Mouse (Mus musculus) heart, embryonic 13.5 days (tissue): ENCODE results near the gene Mark1. TPM values are rescaled to one million over a fixed set of nuclear protein-coding genes. Genes with fewer than 3 reads are reported as not detected.

Experiments
- ATAC-seq: fragments of 200-750 bp; cut with Nextera tagmentation; 2 replicates; pipeline ENCODE4 v1.8.0; 2017; ENCODE audit warnings: moderate TSS enrichment; ENCODE audit not compliant: insufficient number of reproducible peaks, low FRiP score, low TSS enrichment; ENCODE audit errors: extremely low read depth
- H3K27ac ChIP-seq: fragments of 300-500 bp; sonication (generic); replicated peaks from 2 replicates; pipeline ENCODE4 v1.5.1; 2015; ENCODE audit warnings: moderate library complexity, mild to moderate bottlenecking, inconsistent platforms
- H3K27me3 ChIP-seq: fragments of 300-500 bp; sonication (generic); replicated peaks from 2 replicates; pipeline ENCODE4 v1.6.1; 2015; ENCODE audit warnings: mild to moderate bottlenecking, inconsistent platforms
- H3K36me3 ChIP-seq: fragments of 300-500 bp; sonication (generic); 2 replicates; pipeline ENCODE4 v1.6.1; 2015; ENCODE audit warnings: mild to moderate bottlenecking, inconsistent platforms
- H3K4me1 ChIP-seq: fragments of 300-500 bp; sonication (generic); 2 replicates; pipeline ENCODE4 v1.6.1; 2015; ENCODE audit warnings: inconsistent platforms
- H3K4me2 ChIP-seq: fragments of 300-500 bp; sonication (generic); 2 replicates; pipeline ENCODE4 v1.6.1; 2015; ENCODE audit warnings: inconsistent platforms, mild to moderate bottlenecking, moderate library complexity
- H3K4me3 ChIP-seq: fragments of 300-500 bp; sonication (generic); 2 replicates; pipeline ENCODE4 v1.5.1; 2015; ENCODE audit warnings: moderate library complexity, mild to moderate bottlenecking, inconsistent platforms
- H3K9ac ChIP-seq: fragments of 300-500 bp; sonication (generic); 2 replicates; pipeline ENCODE4 v1.6.1; 2015; ENCODE audit warnings: inconsistent platforms, mild to moderate bottlenecking, moderate library complexity
- H3K9me3 ChIP-seq: fragments of 300-500 bp; sonication (generic); 2 replicates; pipeline ENCODE4 v1.6.1; 2016; ENCODE audit warnings: inconsistent platforms
- WGBS: fragments of 180-500 bp; shearing (Covaris S2); methylation state at CpG from one replicate; pipeline ENCODE4 v1.1.7; 2015; ENCODE audit warnings: mixed read lengths; 5-methylcytosine and 5-hydroxymethylcytosine counted together
- polyA plus RNA-seq: library from polyadenylated mRNA; unstranded; fragments of >200 nt; fragmentation: Nextera tagmentation; extraction: Ambion mirVana; gene quantifications from 2 replicates; pipeline ENCODE4 v1.2.1, GENCODE M21; 2015

Gene Mark1
- polyA plus RNA-seq, 1 experiment from 2014 or later = 1.5 TPM

DNA sequence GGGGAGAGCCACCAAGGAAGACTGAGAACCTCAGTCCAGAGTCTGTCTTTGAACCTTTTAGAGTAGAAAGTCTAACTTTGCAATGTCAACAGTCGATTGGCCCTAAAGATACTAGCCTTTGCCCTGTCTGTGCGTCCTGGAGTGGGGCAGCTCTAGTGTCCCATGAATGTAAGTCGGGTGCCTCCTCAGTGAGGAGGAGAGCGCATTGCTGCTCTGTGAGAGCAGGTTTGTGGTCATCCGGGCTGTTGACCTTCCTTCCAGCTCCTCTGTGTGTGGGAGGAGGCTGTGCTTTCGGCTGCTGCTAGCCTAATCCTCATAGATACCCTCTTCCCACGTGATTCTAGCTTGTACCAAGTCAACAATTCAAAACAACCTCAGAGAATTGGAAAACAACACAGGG lies 148.2 kb downstream of the Mark1 start:
- Histone ChIP-seq H3K9ac (peak overlapping the region; percentile 48; the same call in 1 of the 2 replicates), H3K9me3 (no peaks in the 10 kb centered on the region), H3K27me3 (peaks cover 23% of the 10 kb centered on the region), H3K27ac (peak overlapping the region; percentile 83), H3K4me2 (peak overlapping the region; percentile 67), H3K4me1 (peaks cover 40% of the 10 kb centered on the region), H3K4me3 (no peak overlapping the region), H3K36me3 (no peaks in the 10 kb centered on the region)
- ATAC-seq = no peak
- 39% methylated on average over 7 of the region's 7 CpGs for WGBS

DNA sequence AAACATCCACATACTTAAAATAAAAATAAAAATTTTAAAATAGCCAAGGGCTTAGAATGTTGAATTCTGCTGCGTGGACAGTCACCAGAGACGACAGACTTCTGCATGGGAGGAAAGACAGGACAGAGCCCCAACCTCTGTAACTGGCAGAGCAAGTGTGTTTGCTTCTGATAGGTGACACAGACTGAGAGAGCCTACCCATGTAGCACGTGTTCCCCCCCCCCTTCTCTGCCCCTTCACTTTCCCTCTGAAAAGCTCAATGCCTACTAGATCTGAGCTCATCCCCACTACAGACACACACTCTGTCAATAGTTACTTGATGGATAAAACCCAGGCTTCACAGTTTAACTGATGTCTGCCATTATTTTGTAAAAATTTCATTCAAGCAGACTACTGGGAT lies 152.4 kb downstream of the Mark1 start:
- H3K4me1 ChIP-seq = peaks cover 47% of the 10 kb centered on the region
- H3K4me3 ChIP-seq = no peak overlapping the region
- peak overlapping the region; percentile 94 for H3K4me2 ChIP-seq
- H3K27me3 ChIP-seq = peaks cover 23% of the 10 kb centered on the region
- H3K36me3 ChIP-seq = no peaks in the 10 kb centered on the region
- 60% methylated on average over 3 of the region's 3 CpGs for WGBS
- H3K9me3 ChIP-seq = no peaks in the 10 kb centered on the region
- no peak for ATAC-seq
- H3K9ac ChIP-seq = no peak overlapping the region
- no peak overlapping the region for H3K27ac ChIP-seq

Other genes with a start within 250 kb of the Mark1 start
- 0.43 TPM in 1 of 2 replicates, not detected in the other for gene Marc1, start 188.3 kb downstream of the Mark1 start, polyA plus RNA-seq
- gene Marc2, start 153.1 kb downstream of the Mark1 start, polyA plus RNA-seq = 98.8 and 124 TPM in 2 replicates
- 0.64 and 0.71 TPM in 2 replicates for gene C130074G19Rik, start 116.4 kb downstream of the Mark1 start, polyA plus RNA-seq
- gene Rab3gap2, start 204.5 kb upstream of the Mark1 start, polyA plus RNA-seq = 14.1 and 15.1 TPM in 2 replicates